In the genomic region with DNA sequence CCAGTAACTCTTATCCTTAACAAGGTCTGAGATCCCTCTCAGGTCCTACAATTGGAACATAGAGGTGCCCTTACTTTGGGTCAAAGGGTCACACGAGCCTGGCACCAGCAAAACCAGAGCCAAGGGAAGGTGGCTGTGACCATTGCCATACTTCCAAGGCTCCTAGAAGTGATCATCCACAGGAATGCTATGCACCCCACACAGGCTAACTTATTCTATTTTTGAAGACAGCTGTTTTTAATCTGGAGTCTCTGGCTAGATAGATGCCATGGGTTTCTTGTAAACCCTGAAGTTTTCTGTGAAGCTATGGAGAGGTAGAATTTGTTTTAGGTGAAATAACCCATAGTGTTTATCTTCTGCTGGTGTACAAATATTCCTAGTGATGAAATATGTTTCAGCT, we compare ENCODE assay signal across 21 mouse cellular contexts.
A peak's percentile ranks its signal among the peaks of the same experiment; 100 is the strongest.
DNase-seq lines count a peak whose midpoint lies in the region; ATAC-seq lines count a peak whose summit lies in the region.
"Had no signal": no experiment of that assay in that cellular context is flagged by ENCODE, and none has a peak within 500 bp of the region (broad histone marks: within the 10 kb centered on the region; RNA-seq: fewer than 3 reads in every experiment).

No protein-coding gene starts in this region.

- H3K4me1 ChIP-seq in embryonic facial prominence, embryonic 10.5 days = peaks cover 17% of the 10 kb centered on the region
- H3K4me1 ChIP-seq in embryonic facial prominence, embryonic 13.5 days = peaks cover 25% of the 10 kb centered on the region
- peaks cover 36% of the 10 kb centered on the region for H3K4me1 ChIP-seq in limb, embryonic 10.5 days
- H3K4me1 ChIP-seq in midbrain, embryonic 14.5 days (ENCODE audit: control insufficient read depth, insufficient read depth, low read length) = no peaks in the 10 kb centered on the region
- H3K4me1 ChIP-seq: heart, embryonic 13.5 days; hindbrain, embryonic 12.5 days had no signal

- no peaks in the 10 kb centered on the region for H3K27me3 ChIP-seq in embryonic facial prominence, embryonic 10.5 days (replicated peaks; ENCODE audit: low read depth, poor library complexity, severe bottlenecking)
- no peaks in the 10 kb centered on the region for H3K27me3 ChIP-seq in embryonic facial prominence, embryonic 13.5 days
- H3K27me3 ChIP-seq in limb, embryonic 10.5 days (ENCODE audit: low read depth, poor library complexity, severe bottlenecking) = no peaks in the 10 kb centered on the region
- no peaks in the 10 kb centered on the region for H3K27me3 ChIP-seq in midbrain, embryonic 14.5 days (ENCODE audit: control insufficient read depth, insufficient read depth, low read length)
- H3K27me3 ChIP-seq: forebrain, embryonic 13.5 days; heart, embryonic 13.5 days; hindbrain, embryonic 12.5 days had no signal

- 66% methylated on average over 1 of the region's 1 CpGs for WGBS in embryonic facial prominence, embryonic 10.5 days
- WGBS in embryonic facial prominence, embryonic 13.5 days = 34% methylated on average over 1 of the region's 1 CpGs
- 84% methylated on average over 1 of the region's 1 CpGs for WGBS in limb, embryonic 10.5 days
- WGBS in midbrain, embryonic 14.5 days = 86% methylated on average over 1 of the region's 1 CpGs

- DNase-seq in embryonic facial prominence, embryonic 10.5 days (ENCODE audit: low spot score) = no peak
- no peak for DNase-seq in limb, embryonic 10.5 days (ENCODE audit: low spot score)
- DNase-seq in midbrain, embryonic 14.5 days = no peak
- DNase-seq in spleen, postnatal 10 days (ENCODE audit: low spot score in 2 of 2) = no peak
- DNase-seq in layer of hippocampus, adult 18-20 months (ENCODE audit: low spot score in 2 of 2) = no peak
- DNase-seq: adrenal gland, postnatal 10 days; B cell, adult 2 months; cerebellum, adult 11 months; cerebellum, adult 8-10 months; cerebellum, postnatal 14 days; embryo, embryonic 11 days; forebrain, postnatal 0 days; gastrocnemius, postnatal 25 days; heart, postnatal 36 days had no signal

- no peak for ATAC-seq in embryonic facial prominence, embryonic 13.5 days (ENCODE audit: insufficient number of reproducible peaks, insufficient read depth, low FRiP score, low TSS enrichment, low read depth)
- no peak for ATAC-seq in midbrain, embryonic 14.5 days (ENCODE audit: low FRiP score, low TSS enrichment)
- ATAC-seq: CD4-positive, CD25-positive, alpha-beta regulatory T cell, adult 4 months; forebrain, embryonic 13.5 days; forebrain, postnatal 0 days; hindbrain, postnatal 0 days had no signal

- H3K4me3 ChIP-seq in embryonic facial prominence, embryonic 10.5 days = no peak overlapping the region
- no peak overlapping the region for H3K4me3 ChIP-seq in embryonic facial prominence, embryonic 13.5 days
- no peak overlapping the region for H3K4me3 ChIP-seq in limb, embryonic 10.5 days
- no peak overlapping the region for H3K4me3 ChIP-seq in midbrain, embryonic 14.5 days (replicated peaks; ENCODE audit: low read depth, low read length)
- H3K4me3 ChIP-seq: forebrain, embryonic 13.5 days; heart, embryonic 13.5 days; hindbrain, embryonic 12.5 days had no signal

- no peak overlapping the region for H3K4me2 ChIP-seq in embryonic facial prominence, embryonic 13.5 days
- no peak overlapping the region for H3K4me2 ChIP-seq in midbrain, embryonic 14.5 days (ENCODE audit: low read length)
- H3K4me2 ChIP-seq: forebrain, embryonic 13.5 days; heart, embryonic 13.5 days; hindbrain, embryonic 12.5 days had no signal

- H3K27ac ChIP-seq in embryonic facial prominence, embryonic 10.5 days (replicated peaks) = peak overlapping the region; percentile 24; the same call in 1 of the 2 replicates
- H3K27ac ChIP-seq in embryonic facial prominence, embryonic 13.5 days = peak overlapping the region; percentile 39; the same call in 1 of the 2 replicates
- H3K27ac ChIP-seq in limb, embryonic 10.5 days = 0 out of 2 replicates have a peak overlapping the region, but pooled peaks have one; percentile 30
- no peak overlapping the region for H3K27ac ChIP-seq in midbrain, embryonic 14.5 days (replicated peaks; ENCODE audit: low read depth, low read length)
- H3K27ac ChIP-seq: forebrain, embryonic 13.5 days; heart, embryonic 13.5 days; hindbrain, embryonic 12.5 days; hindbrain, postnatal 0 days had no signal

- H3K9me3 ChIP-seq in embryonic facial prominence, embryonic 10.5 days = no peaks in the 10 kb centered on the region
- no peaks in the 10 kb centered on the region for H3K9me3 ChIP-seq in embryonic facial prominence, embryonic 13.5 days
- H3K9me3 ChIP-seq in limb, embryonic 10.5 days (replicated peaks) = no peaks in the 10 kb centered on the region
- no peaks in the 10 kb centered on the region for H3K9me3 ChIP-seq in midbrain, embryonic 14.5 days (ENCODE audit: control insufficient read depth, low read length)
- H3K9me3 ChIP-seq: forebrain, embryonic 13.5 days; heart, embryonic 13.5 days; hindbrain, embryonic 12.5 days had no signal

- no peak overlapping the region for H3K9ac ChIP-seq in embryonic facial prominence, embryonic 13.5 days
- no peak overlapping the region for H3K9ac ChIP-seq in midbrain, embryonic 14.5 days (replicated peaks; ENCODE audit: low read length)
- H3K9ac ChIP-seq: forebrain, embryonic 13.5 days; forebrain, postnatal 0 days; heart, embryonic 13.5 days; hindbrain, embryonic 12.5 days had no signal

- H3K36me3 ChIP-seq in embryonic facial prominence, embryonic 10.5 days (replicated peaks) = no peaks in the 10 kb centered on the region
- H3K36me3 ChIP-seq in embryonic facial prominence, embryonic 13.5 days = no peaks in the 10 kb centered on the region
- H3K36me3 ChIP-seq in limb, embryonic 10.5 days = no peaks in the 10 kb centered on the region
- no peaks in the 10 kb centered on the region for H3K36me3 ChIP-seq in midbrain, embryonic 14.5 days (ENCODE audit: control insufficient read depth, insufficient read depth, low read length)
- H3K36me3 ChIP-seq: G1E; heart, embryonic 13.5 days; hindbrain, embryonic 12.5 days had no signal
